Mouse (Mus musculus) lung, postnatal 10 days (tissue): ENCODE results near the gene Nyap2.

Source experiments
- DNase-seq: peaks from one replicate; pipeline ENCODE4 v3.0.0; 2021

Gene Nyap2

GRCm38 (mm10) chr1:81076831-81077664, at the start of gene Nyap2:
Gene Nyap2 (plus strand): TSS chr1:81076950.
- DNase-seq = no peak

GRCm38 (mm10) chr1:81042907-81043868, 33.6 kb upstream of the Nyap2 start:
- DNase-seq = no peak

GRCm38 (mm10) chr1:81058340-81058739, 18.4 kb upstream of the Nyap2 start:
- no peak for DNase-seq

- no peak for DNase-seq
Measured at GRCm38 (mm10) chr1:81058835-81059234, 17.9 kb upstream of the Nyap2 start.

- DNase-seq = no peak
Measured at GRCm38 (mm10) chr1:81062811-81063210, 13.9 kb upstream of the Nyap2 start.

GRCm38 (mm10) chr1:81076259-81076658, 491 bp upstream of the Nyap2 start:
- DNase-seq = no peak

- DNase-seq = no peak
Measured at GRCm38 (mm10) chr1:81077665-81078314, 1.0 kb downstream of the Nyap2 start.

GRCm38 (mm10) chr1:81087485-81087884, 10.7 kb downstream of the Nyap2 start:
- no peak for DNase-seq

- no peak for DNase-seq
Measured at GRCm38 (mm10) chr1:81090400-81090799, 13.7 kb downstream of the Nyap2 start.

GRCm38 (mm10) chr1:81090979-81091378, 14.2 kb downstream of the Nyap2 start:
- DNase-seq = no peak

- no peak for DNase-seq
Measured at GRCm38 (mm10) chr1:81092056-81092455, 15.3 kb downstream of the Nyap2 start.

GRCm38 (mm10) chr1:81092886-81093285, 16.1 kb downstream of the Nyap2 start:
- DNase-seq = no peak

GRCm38 (mm10) chr1:81098950-81099349, 22.2 kb downstream of the Nyap2 start:
- no peak for DNase-seq

- no peak for DNase-seq
Measured at GRCm38 (mm10) chr1:81101749-81102148, 25.0 kb downstream of the Nyap2 start.

- DNase-seq = no peak
Measured at GRCm38 (mm10) chr1:81119732-81120131, 43.0 kb downstream of the Nyap2 start.

GRCm38 (mm10) chr1:81132007-81132712, 55.4 kb downstream of the Nyap2 start:
- DNase-seq = no peak

- no peak for DNase-seq
Measured at GRCm38 (mm10) chr1:81143855-81144254, 67.1 kb downstream of the Nyap2 start.

- DNase-seq = no peak
Measured at GRCm38 (mm10) chr1:81145576-81145975, 68.8 kb downstream of the Nyap2 start.

- no peak for DNase-seq
Measured at GRCm38 (mm10) chr1:81169245-81169644, 92.5 kb downstream of the Nyap2 start.

GRCm38 (mm10) chr1:81172703-81173102, 96.0 kb downstream of the Nyap2 start:
- DNase-seq = no peak

- no peak for DNase-seq
Measured at GRCm38 (mm10) chr1:81173303-81173702, 96.6 kb downstream of the Nyap2 start.

- DNase-seq = no peak
Measured at GRCm38 (mm10) chr1:81179725-81180124, 103.0 kb downstream of the Nyap2 start.
